Mouse (Mus musculus) midbrain, embryonic 11.5 days (tissue): Measurements from ENCODE around the gene Peli2. TPM values are rescaled to one million over a fixed set of nuclear protein-coding genes. Genes with fewer than 3 reads are reported as not detected.

Source experiments
- ATAC-seq: fragments of 200-750 bp; cut with Nextera tagmentation; 2 replicates; pipeline ENCODE4 v1.8.0; 2017; ENCODE audit warnings: moderate TSS enrichment, moderate library complexity; ENCODE audit not compliant: low FRiP score
- DNase-seq: peaks from one replicate; pipeline ENCODE4 v3.0.0; 2015; ENCODE audit warnings: low spot score; ENCODE audit errors: missing footprints
- H3K27ac ChIP-seq: fragments of 300-500 bp; sonication (generic); 2 replicates; pipeline ENCODE4 v1.5.1; 2014; ENCODE audit warnings: low read depth, low read length
- H3K27me3 ChIP-seq: fragments of 300-500 bp; sonication (generic); 2 replicates; pipeline ENCODE4 v1.6.1; 2014; ENCODE audit warnings: mild to moderate bottlenecking, low read length, moderate library complexity, mixed read lengths; ENCODE audit not compliant: control insufficient read depth, insufficient read depth
- H3K36me3 ChIP-seq: fragments of 300-500 bp; sonication (generic); 2 replicates; pipeline ENCODE4 v1.6.1; 2014; ENCODE audit warnings: mild to moderate bottlenecking, low read length, moderate library complexity, mixed read lengths; ENCODE audit not compliant: control insufficient read depth, insufficient read depth
- H3K4me1 ChIP-seq: fragments of 300-500 bp; sonication (generic); 2 replicates; pipeline ENCODE4 v1.6.1; 2014; ENCODE audit warnings: low read length; ENCODE audit not compliant: control insufficient read depth, insufficient read depth
- H3K4me2 ChIP-seq: fragments of 300-500 bp; sonication (generic); 2 replicates; pipeline ENCODE4 v1.6.1; 2014; ENCODE audit warnings: mild to moderate bottlenecking, moderate library complexity
- H3K4me3 ChIP-seq: fragments of 300-500 bp; sonication (generic); 2 replicates; pipeline ENCODE4 v1.5.1; 2014; ENCODE audit warnings: low read depth, low read length
- H3K9ac ChIP-seq: fragments of 300-500 bp; sonication (generic); 2 replicates; pipeline ENCODE4 v1.6.1; 2014; ENCODE audit warnings: low read length
- H3K9me3 ChIP-seq: fragments of 300-500 bp; sonication (generic); 2 replicates; pipeline ENCODE4 v1.6.1; 2016; ENCODE audit warnings: low read length; ENCODE audit not compliant: control insufficient read depth
- WGBS: fragments of 180-500 bp; shearing (Covaris S2); extraction: QIAGEN DNeasy Blood & Tissue Kit; methylation state at CpG from one replicate; pipeline ENCODE4 v1.1.7; 2014; 5-methylcytosine and 5-hydroxymethylcytosine counted together
- polyA plus RNA-seq: library from polyadenylated mRNA; unstranded; fragments of >200 nt; fragmentation: Nextera tagmentation; extraction: Ambion mirVana; gene quantifications from 2 replicates; pipeline ENCODE4 v1.2.1, GENCODE M21; 2014

The Peli2 gene
- polyA plus RNA-seq, 1 experiment from 2014 or later = 16.2 TPM

- ATAC-seq (no peak), DNase-seq (no peak)
- 92% methylated on average over 5 of the region's 5 CpGs for WGBS
- Histone ChIP-seq H3K9me3 (no peaks in the 10 kb centered on the region), H3K27ac (no peak overlapping the region), H3K4me2 (no peak overlapping the region), H3K27me3 (no peaks in the 10 kb centered on the region), H3K9ac (no peak overlapping the region), H3K4me3 (no peak overlapping the region), H3K36me3 (no peaks in the 10 kb centered on the region), H3K4me1 (no peaks in the 10 kb centered on the region)
Measured at GRCm38 (mm10) chr14:48286949-48287348, 166.3 kb downstream of the Peli2 start.

DNA sequence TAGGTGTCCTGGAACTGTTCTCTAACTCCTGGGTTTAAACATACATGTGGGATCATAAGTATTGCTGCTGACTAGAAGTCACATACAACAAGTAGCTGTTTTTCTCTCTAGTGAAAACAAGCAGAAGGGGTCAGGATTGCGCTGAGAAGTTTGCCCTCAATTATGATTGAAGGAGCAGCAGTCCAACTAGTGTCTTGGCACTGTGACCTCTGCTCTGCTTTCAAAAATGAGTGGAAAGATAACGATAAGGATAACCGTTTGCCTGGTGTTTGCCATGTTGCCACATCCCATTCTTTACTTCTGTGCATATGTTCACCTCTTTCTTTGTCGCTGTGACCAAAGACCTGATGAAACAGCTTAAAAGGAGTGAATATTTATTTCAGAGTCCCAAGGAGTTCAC is 167.0 kb downstream of the Peli2 start:
- WGBS = 94% methylated on average over 4 of the region's 4 CpGs
- no peaks in the 10 kb centered on the region for H3K4me1 ChIP-seq
- ATAC-seq = no peak
- no peaks in the 10 kb centered on the region for H3K27me3 ChIP-seq
- DNase-seq = no peak
- no peak overlapping the region for H3K4me3 ChIP-seq
- no peaks in the 10 kb centered on the region for H3K36me3 ChIP-seq
- H3K27ac ChIP-seq = no peak overlapping the region
- H3K9me3 ChIP-seq = no peaks in the 10 kb centered on the region
- no peak overlapping the region for H3K4me2 ChIP-seq
- H3K9ac ChIP-seq = no peak overlapping the region

DNA sequence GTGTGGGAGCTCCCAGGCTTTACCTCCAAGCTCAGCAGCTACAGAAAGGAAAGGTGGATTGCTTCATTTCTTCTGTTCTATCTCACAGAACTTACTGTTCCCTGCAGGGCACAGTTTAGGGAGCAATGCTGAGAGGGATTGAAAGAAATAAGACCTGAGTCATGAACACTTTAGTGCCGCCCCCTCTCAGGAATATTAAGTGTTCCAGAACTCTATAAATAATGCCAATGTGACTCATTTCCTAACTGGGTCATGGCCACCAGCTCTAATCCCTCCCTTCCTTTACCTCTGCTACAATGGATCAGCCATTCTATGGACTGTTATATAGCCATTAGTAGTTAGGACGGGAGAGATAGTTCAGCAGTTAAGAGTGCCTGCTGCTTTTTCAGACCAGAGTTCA is 168.0 kb downstream of the Peli2 start:
- Histone ChIP-seq H3K9me3 (no peaks in the 10 kb centered on the region), H3K27ac (no peak overlapping the region), H3K4me3 (no peak overlapping the region), H3K4me1 (no peaks in the 10 kb centered on the region), H3K36me3 (no peaks in the 10 kb centered on the region), H3K27me3 (no peaks in the 10 kb centered on the region), H3K4me2 (no peak overlapping the region), H3K9ac (no peak overlapping the region)
- WGBS = 85% methylated on average over 2 of the region's 2 CpGs
- DNase-seq = no peak
- no peak for ATAC-seq

DNA sequence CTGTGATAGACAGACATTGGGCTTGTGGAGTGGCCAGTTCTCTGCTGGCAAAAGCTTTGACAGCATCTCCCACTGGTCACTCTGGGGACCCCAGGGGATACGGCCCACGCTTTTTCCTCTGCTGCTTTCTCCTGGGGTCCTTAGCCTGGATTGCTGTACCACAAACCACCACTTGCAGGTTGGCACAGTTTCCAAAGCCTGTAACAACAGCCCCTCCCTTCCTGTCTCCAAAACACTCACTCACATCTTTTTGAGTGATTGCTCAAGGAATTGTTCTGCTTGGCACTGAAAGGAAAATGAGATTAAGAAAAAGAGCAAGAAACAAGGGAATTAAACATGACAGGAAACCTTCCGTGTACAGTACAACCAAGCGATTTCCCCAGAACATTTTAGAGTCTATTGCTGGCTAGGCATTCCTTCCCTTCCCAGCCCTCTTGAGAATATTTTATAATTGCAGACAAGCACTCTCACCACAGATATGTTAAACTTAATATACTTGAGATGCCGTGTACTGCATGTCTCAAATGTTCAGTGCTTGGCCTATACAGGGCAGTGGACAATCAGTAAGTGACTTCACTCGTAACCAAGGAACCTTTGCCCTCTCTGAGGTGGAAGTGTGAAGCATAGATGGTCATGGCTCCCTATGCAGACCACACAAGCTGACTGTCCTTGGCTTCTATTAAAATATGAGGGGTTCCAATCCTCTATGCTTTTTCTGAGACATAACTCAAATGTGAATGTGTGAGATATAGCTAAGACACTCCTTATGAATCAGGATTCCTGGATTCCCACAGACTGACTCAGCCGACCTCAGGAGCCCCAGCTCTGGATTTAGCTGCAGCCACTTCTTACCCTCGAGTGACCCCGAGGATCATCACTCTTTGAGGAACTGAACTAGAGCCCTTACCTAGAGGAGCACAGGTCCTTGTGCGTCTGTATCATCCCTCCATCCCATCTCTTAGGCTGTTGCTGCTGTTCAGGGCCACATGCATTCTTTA is 169.3 kb downstream of the Peli2 start:
- Histone ChIP-seq H3K9ac (no peak overlapping the region), H3K36me3 (no peaks in the 10 kb centered on the region), H3K27ac (no peak overlapping the region), H3K4me2 (no peak overlapping the region), H3K27me3 (no peaks in the 10 kb centered on the region), H3K4me3 (no peak overlapping the region), H3K4me1 (no peaks in the 10 kb centered on the region), H3K9me3 (no peaks in the 10 kb centered on the region)
- DNase-seq (no peak), ATAC-seq (no peak)
- WGBS = 87% methylated on average over 10 of the region's 10 CpGs

DNA sequence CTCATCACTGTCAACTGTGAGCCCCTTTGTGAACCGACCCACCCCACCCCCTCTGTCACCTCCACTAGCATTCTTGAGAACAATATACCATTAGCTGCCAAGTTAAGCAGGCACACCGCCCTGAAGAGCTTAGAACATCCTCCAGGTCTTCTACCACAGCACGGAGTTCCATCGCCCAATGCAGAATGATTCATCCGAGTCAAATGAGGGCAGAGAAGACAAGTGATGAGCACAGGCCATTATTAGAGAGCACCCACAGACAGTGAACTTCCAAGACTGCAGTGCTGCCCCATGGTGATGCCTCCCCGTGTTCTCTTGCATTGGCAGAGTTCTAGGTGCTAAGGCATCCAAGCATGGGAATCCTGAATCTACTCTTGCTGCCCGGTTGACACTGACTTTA is 172.9 kb downstream of the Peli2 start:
- Histone ChIP-seq H3K4me3 (no peak overlapping the region), H3K27ac (no peak overlapping the region), H3K27me3 (no peaks in the 10 kb centered on the region), H3K9me3 (no peaks in the 10 kb centered on the region), H3K4me1 (no peaks in the 10 kb centered on the region), H3K9ac (no peak overlapping the region), H3K36me3 (no peaks in the 10 kb centered on the region), H3K4me2 (no peak overlapping the region)
- DNase-seq (no peak), ATAC-seq (no peak)
- WGBS = 89% methylated on average over 7 of the region's 7 CpGs

GRCm38 (mm10) chr14:48295410-48295809 is 174.8 kb downstream of the Peli2 start:
- H3K36me3 ChIP-seq = no peaks in the 10 kb centered on the region
- no peaks in the 10 kb centered on the region for H3K27me3 ChIP-seq
- no peak for DNase-seq
- H3K27ac ChIP-seq = no peak overlapping the region
- H3K4me2 ChIP-seq = no peak overlapping the region
- no peaks in the 10 kb centered on the region for H3K4me1 ChIP-seq
- ATAC-seq = no peak
- no peaks in the 10 kb centered on the region for H3K9me3 ChIP-seq
- no peak overlapping the region for H3K4me3 ChIP-seq
- no peak overlapping the region for H3K9ac ChIP-seq
- WGBS = 67% methylated on average over 5 of the region's 5 CpGs

DNA sequence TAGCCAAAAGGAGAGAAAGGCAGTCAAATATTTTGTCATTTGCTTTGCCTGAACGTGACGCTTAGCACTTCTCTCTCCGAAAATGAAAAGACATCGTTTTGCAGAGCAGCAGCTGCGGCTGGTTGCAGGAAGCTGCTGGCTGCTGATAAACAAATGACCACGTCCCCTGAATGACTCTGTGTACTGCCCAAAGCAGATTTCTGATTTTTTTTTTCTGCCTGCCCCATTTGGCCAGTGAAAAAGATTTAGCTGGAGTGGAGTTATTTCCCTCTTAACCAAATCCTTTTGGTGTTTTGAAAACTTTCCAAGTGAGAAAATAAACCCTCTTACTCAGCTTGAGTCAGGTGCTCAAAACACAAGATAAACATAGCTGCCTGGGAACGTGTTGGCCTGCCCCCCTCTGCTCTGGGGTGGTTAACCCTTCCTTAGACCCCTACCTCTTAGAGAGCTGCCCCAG is 175.2 kb downstream of the Peli2 start:
- Histone ChIP-seq H3K36me3 (no peaks in the 10 kb centered on the region), H3K9ac (no peak overlapping the region), H3K27me3 (no peaks in the 10 kb centered on the region), H3K4me3 (no peak overlapping the region), H3K4me1 (no peaks in the 10 kb centered on the region), H3K27ac (no peak overlapping the region), H3K4me2 (no peak overlapping the region), H3K9me3 (no peaks in the 10 kb centered on the region)
- ATAC-seq (no peak), DNase-seq (no peak)
- WGBS = 37% methylated on average over 7 of the region's 7 CpGs

DNA sequence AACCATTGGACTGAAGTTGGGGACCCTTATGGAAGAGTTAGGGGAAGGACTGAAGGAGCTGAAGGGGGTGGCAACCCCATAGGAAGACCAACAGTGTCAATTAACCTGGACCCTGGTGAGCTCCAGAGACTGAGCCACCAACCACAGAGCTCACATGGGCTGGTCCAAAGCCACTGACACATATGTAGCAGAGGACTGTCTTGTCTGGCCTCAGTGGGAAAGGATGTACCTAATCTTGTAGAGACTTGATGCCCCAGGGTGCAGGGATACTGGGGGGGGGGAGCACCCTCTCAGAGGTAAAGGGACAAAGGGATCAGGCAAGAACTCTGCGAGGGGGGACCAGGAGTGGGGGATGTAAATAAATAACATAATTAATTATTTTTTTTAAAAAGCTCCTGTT is 176.2 kb downstream of the Peli2 start:
- no peaks in the 10 kb centered on the region for H3K36me3 ChIP-seq
- no peak overlapping the region for H3K4me3 ChIP-seq
- no peaks in the 10 kb centered on the region for H3K27me3 ChIP-seq
- DNase-seq = no peak
- no peak overlapping the region for H3K9ac ChIP-seq
- H3K27ac ChIP-seq = no peak overlapping the region
- 86% methylated on average over 1 of the region's 1 CpGs for WGBS
- no peak for ATAC-seq
- no peaks in the 10 kb centered on the region for H3K4me1 ChIP-seq
- no peak overlapping the region for H3K4me2 ChIP-seq
- H3K9me3 ChIP-seq = no peaks in the 10 kb centered on the region

DNA sequence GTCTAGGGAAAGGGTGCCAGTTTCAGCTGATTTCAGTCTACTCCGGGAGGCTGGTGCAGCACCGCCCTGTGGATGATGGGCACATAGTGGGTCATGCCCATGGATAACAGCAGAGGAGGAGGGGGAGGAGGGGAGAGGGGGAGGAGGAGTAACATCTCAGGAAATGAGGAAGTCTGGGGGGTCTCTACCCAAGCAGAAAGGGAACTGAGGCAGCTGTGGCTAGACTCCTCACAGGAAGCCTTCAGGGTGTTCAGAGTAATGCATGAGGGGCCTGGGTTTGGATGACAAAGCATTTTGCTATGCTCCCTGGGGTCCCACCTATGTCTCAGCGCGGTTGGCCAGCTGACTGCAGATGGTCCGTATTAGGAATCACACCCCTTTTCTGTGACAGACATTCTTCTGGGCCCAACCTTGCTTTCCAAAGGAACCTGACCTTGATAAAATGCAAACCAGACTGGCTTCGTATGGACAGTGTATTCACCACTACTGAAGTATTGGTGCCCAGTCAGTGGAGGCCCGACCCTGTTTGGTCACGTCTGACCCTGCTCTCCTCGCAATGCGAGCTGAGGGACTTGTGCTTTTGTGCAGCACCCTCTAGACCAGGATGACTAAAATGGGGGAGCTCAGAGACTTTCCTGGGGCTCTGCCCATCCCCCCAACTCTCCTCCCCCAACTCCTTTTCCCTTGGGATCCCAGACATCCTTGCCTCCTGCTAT is 182.0 kb downstream of the Peli2 start:
- Histone ChIP-seq H3K9me3 (no peaks in the 10 kb centered on the region), H3K4me3 (no peak overlapping the region), H3K9ac (no peak overlapping the region), H3K4me2 (no peak overlapping the region), H3K4me1 (no peaks in the 10 kb centered on the region), H3K27me3 (no peaks in the 10 kb centered on the region), H3K36me3 (no peaks in the 10 kb centered on the region), H3K27ac (no peak overlapping the region)
- WGBS = 74% methylated on average over 10 of the region's 10 CpGs
- DNase-seq (no peak), ATAC-seq (no peak)
